Mouse (Mus musculus) forelimb bud, embryonic 11.5 days (tissue): ENCODE measurements around the gene Lgals1.

Experiments
- DNase-seq: peaks from one replicate; pipeline ENCODE4 v3.0.0-alpha.2; 2012; ENCODE audit warnings: low read depth, low spot score

Gene Lgals1

GRCm38 (mm10) chr15:78936403-78936802, 9.9 kb downstream of the Lgals1 start:
- DNase-seq, result no peak

GRCm38 (mm10) chr15:78937311-78937710, 10.8 kb downstream of the Lgals1 start:
- no peak for DNase-seq

DNA sequence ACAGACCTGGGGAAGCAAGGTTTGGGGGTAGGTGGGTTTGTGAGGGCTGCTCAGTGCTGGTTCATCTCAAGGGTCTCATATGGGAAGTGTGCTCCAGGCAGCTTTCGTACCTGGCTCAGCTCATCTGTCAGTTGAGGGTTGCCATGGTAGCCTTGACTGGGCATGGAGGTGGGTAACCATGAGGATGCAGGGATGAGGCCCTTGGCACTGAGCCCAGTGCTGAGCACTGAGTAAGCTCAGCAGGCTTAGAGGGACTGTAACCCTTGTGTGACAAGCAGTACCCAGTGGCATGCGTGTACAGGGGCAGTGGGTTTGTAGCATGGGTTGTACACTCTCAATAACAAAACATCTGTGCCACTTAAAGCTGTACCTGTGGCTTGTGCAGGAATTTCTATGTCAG, 11.4 kb downstream of the Lgals1 start:
- no peak for DNase-seq

GRCm38 (mm10) chr15:78940325-78940724, 13.8 kb downstream of the Lgals1 start:
- DNase-seq, result no peak

DNA sequence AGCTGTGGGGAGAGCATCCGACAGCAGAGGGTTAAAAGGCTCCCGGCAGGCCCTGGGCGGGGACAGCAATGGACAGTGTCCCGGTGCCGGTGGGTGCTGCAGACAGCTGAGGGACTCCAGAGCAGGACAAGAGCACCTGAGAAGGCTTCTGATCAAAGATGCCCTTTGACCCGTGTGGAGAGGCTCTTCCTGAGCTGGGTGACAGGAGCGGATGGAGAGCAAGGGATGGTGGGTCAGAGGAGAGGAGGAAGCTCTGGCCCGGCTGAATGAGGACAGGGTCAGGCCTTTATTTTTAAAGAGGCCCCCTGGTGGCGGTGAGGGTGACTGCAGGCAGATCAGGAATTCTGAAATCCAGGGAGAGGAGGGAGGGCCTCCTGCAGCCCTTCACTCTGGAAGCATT, 16.1 kb downstream of the Lgals1 start:
- DNase-seq, result peak; percentile 80

GRCm38 (mm10) chr15:78946232-78946631, 19.7 kb downstream of the Lgals1 start:
- DNase-seq, result no peak

DNA sequence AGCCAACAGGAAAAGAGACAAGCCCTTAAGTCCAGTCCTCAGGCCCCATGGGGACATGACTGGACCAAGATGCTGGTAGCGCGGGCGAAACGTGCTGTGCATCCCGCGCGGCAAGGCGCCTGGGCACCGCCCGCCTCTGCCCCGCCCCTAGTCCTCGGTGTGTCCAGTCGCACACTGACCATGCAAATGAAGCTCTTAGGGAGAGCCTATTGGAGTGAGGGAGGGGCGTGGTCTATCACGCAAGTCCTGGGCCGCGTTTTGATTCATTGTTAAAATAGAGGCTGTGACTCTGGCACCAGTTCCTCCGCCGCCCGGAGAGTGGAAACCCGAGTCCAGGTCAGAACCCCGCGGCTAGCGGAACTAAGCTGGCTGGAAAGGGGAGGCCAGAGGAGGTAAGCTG, 21.1 kb downstream of the Lgals1 start, which contains the start of gene Triobp:
Gene Triobp (plus strand): TSS at position 68 of the 400 bp plus-strand sequence.
- DNase-seq, result peak; percentile 90

DNA sequence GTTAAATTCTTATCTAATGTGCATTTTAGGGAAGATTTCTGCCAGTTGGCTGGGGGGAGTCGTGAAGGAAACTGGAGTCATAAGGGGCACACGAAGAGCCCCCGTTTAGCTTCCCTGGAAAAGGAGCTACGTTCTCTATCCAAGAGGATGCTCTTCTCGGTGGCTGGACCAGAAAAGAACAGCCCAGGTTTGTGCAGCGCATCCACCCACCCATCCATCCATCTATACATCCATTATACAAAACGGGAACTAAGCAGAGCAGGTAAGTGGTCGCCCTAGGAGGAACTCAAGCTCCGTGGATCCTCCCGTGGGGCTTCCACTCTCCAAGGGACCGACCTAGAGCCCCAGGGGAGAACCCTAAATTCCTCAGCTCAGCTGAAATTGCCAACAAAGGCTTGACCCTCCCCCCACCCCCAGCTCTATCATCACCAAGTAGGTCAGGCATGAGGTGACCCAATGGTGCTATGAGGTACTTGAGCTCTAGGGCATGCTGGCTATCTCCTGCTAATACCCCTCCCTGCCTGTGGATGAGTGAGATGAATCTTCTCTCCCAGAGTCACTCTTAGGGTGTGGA, 21.7 kb downstream of the Lgals1 start:
- DNase-seq, result no peak

- DNase-seq, result no peak
These were observed 22.4 kb downstream of the Lgals1 start for GRCm38 (mm10) chr15:78948883-78949282.

GRCm38 (mm10) chr15:78955663-78956062, 29.1 kb downstream of the Lgals1 start:
- DNase-seq, result no peak

DNA sequence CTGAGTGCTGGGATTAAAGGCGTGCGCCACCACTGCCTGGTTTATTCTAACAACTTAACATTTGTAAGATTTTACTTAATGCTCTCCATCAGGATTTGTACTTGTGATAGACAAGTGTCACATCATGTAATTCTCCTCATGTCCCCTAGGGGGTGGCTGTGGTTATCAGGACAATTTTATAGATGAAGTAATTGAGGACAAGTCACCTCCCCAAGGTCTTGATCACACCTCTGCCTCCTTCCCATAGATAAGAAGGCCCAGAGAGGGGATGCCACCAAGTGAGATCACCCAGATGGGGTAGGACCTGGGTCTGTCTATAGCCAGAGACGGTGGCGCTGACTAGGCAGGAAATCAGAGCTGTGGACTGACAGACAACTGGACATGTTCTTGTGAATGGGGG, 29.8 kb downstream of the Lgals1 start:
- no peak for DNase-seq

DNA sequence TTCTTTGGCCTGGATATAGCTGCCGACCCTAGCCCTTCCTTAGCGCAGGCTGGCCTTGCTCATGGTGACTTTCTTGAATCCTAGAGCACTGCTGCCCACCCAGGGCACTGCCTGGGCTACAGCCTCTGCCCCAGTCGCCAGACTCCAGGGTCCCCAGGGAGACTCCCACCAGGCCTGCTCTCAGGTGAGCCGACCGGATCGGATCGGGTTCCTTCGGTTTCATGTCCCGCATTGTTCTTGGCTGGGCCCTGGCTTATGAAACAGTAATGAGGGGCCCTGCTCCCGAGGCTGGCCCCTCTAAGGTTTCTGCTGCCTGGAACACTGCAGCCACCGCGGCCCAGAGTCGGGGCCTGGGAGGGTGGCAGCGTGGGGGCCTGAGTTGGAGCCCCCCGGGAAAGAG, 30.5 kb downstream of the Lgals1 start:
- DNase-seq, result no peak

DNA sequence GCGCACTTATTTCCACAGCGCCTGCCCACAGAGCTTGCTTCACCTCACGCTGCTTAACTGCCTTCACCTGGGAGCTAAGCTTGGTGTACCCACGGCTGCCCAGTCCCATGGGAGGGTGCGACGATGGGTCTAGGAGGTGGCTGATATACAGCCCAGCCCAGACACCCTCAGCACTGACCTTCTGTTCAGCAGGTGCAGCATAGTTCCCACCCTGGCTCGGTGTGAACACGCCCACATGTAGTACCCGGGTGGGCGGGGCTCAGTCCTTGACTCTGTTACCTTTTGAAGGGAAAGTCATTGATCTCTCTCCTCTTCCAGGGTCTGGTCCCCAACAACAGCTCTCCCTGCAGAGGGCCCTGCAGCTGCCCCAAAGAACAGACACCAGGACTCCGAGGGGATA, 33.0 kb downstream of the Lgals1 start:
- no peak for DNase-seq

DNA sequence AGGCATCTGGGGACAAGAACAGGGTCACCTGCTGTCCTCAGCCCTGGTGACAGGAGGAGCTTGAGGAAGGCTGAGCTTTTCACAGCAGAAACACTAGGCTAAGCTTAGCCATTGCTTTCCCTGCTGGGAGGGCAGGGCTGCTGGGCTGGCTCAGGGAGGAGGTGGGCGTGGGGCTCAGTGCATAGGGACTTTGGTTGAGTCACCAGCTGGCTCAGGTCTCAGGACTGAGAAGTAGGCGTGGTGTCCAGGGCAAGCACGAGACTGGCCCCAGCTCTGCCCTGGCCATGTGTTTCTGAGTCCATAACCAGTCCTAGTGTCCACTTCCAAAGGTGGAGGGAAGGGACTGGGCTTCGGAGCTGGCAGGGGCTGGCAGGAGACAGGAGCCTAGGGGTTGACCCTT, 33.6 kb downstream of the Lgals1 start:
- DNase-seq, result no peak

DNA sequence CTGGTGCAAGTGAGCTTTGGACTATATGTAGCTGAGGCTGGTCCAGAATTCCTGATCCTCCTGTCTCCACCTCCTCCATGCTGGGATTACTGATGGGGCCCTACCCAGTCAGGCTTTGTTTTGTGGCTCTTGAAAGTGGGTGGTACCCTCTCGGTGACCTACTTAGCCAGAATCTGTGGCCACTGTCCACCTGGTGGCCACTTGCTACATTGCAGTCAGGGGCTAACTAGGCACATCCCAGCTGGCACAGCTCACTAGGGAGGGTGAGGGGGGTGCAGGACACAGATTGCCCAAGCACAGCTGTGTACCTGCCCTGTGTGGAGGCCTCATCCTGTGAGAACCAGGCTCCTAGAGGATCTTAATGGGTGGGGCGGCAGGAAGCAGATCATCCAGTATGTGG, 36.4 kb downstream of the Lgals1 start:
- DNase-seq, result peak; percentile 68

GRCm38 (mm10) chr15:78971626-78972025, 45.1 kb downstream of the Lgals1 start:
- DNase-seq, result no peak

- DNase-seq, result no peak
These were observed 47.4 kb downstream of the Lgals1 start for GRCm38 (mm10) chr15:78973950-78974349.

- DNase-seq, result no peak
These were observed 51.2 kb downstream of the Lgals1 start for GRCm38 (mm10) chr15:78977676-78978159.

DNA sequence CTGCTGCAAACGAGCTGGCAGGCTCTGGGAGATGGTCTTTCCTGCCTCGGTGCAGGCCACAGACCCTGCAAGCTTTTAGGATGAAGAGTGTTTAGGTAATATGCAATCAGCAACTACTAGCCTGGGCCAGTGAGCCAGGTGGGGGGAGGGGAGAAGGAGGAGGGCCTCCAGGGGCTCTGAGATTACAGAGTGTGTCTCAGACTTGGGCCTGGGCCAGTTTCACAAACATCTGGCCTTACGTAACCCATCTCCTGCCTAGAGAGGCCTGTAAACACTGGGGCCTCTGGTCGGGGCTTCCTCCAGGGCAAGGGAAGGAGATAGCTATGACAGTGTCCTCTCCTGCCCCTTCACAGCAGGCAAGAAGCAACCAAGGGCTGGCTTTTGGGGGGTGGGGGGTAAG, 52.4 kb downstream of the Lgals1 start:
- DNase-seq, result peak; percentile 57
